Comparison of ENCODE assay signal across 14 mouse cellular contexts in genomic region chr12:15459429-15459828, GRCm38 (mm10).
"Had no signal": no experiment of that assay in that cellular context is flagged by ENCODE, and none has a peak within 500 bp of the region (broad histone marks: within the 10 kb centered on the region; RNA-seq: fewer than 3 reads in every experiment).

No protein-coding gene starts in this region.

- H3K27me3 ChIP-seq: liver, embryonic 15.5 days; midbrain, embryonic 13.5 days had no signal

- H3K36me3 ChIP-seq: limb, embryonic 10.5 days; liver, embryonic 15.5 days; midbrain, embryonic 13.5 days had no signal

- DNase-seq: kidney, adult 11 months; kidney, adult 9 months; kidney, postnatal 36 days; lung, adult 2 months; lung, postnatal 36 days; thymus, adult 18-20 months; thymus, postnatal 25 days had no signal

- H3K27ac ChIP-seq: kidney, postnatal 0 days; limb, embryonic 10.5 days; liver, embryonic 15.5 days; midbrain, embryonic 13.5 days; stomach, postnatal 0 days had no signal

- H3K4me2 ChIP-seq: liver, embryonic 11.5 days; liver, embryonic 15.5 days; midbrain, embryonic 13.5 days had no signal

- H3K9ac ChIP-seq: liver, embryonic 15.5 days; midbrain, embryonic 13.5 days had no signal

- H3K9me3 ChIP-seq: limb, embryonic 10.5 days; liver, embryonic 15.5 days; midbrain, embryonic 13.5 days had no signal

- H3K4me1 ChIP-seq: limb, embryonic 10.5 days; liver, embryonic 15.5 days; midbrain, embryonic 13.5 days had no signal

- H3K4me3 ChIP-seq: limb, embryonic 10.5 days; liver, embryonic 15.5 days; midbrain, embryonic 13.5 days had no signal

- ATAC-seq: lung, postnatal 0 days; midbrain, embryonic 13.5 days had no signal
